Mouse (Mus musculus): ENCODE measurements around the gene Gm11168.
"Not testable (repeated sequence)": the region's sequence is repeated elsewhere in the genome, so short reads cannot be mapped to it uniquely, and the experiment has no call there.

The Gm11168 gene

DNA sequence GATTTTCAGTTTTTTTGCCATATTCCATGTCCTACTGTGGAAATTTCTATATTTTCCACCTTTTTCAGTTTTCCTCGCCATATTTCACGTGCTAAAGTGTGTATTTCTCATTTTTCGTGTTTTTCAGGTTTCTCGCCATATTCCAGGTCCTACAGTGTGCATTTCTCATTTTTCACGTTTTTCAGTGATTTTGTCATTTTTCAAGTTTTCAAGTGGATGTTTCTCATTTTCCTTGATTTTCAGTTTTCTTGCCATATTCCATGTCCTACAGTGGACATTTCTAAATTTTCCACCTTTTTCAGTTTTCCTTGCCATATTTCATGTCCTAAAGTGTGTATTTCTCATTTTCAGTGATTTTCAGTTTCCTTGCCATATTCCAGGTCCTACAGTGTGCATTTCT lies 23.0 kb downstream of the Gm11168 start:
- DNase-seq: not testable (repeated sequence)

DNA sequence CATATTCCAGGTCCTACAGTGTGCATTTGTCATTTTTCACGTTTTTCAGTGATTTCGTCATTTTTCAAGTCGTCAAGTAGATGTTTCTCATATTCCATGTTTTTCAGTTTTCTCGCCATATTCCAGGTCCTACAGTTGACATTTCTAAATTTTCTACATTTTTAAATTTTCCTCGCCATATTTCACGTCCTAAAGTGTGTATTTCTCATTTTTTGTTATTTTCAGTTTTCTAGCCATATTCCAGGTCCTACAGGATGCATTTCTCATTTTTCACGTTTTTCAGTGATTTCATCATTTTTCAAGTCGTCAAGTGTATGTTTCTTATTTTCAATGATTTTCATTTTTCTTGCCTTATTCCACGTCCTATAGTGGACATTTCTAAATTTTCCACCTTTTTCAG lies 23.6 kb downstream of the Gm11168 start:
- DNase-seq: not testable (repeated sequence)

DNA sequence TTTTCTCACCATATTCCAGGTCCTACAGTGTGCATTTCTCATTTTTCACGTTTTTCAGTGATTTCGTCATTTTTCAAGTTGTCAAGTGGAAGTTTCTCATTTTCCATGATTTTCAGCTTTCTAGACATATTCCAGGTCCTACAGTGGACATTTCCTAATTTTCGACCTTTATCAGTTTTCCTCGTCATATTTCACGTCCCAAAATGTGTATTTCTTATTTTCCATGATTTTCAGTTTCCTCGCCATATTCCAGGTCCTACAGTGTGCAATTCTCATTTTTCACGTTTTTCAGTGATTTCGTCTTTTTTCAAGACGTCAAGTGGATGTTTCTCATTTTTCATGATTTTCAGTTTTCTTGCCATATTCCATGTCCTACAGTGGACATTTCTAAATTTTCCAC lies 24.1 kb downstream of the Gm11168 start:
- not testable (repeated sequence) for DNase-seq

DNA sequence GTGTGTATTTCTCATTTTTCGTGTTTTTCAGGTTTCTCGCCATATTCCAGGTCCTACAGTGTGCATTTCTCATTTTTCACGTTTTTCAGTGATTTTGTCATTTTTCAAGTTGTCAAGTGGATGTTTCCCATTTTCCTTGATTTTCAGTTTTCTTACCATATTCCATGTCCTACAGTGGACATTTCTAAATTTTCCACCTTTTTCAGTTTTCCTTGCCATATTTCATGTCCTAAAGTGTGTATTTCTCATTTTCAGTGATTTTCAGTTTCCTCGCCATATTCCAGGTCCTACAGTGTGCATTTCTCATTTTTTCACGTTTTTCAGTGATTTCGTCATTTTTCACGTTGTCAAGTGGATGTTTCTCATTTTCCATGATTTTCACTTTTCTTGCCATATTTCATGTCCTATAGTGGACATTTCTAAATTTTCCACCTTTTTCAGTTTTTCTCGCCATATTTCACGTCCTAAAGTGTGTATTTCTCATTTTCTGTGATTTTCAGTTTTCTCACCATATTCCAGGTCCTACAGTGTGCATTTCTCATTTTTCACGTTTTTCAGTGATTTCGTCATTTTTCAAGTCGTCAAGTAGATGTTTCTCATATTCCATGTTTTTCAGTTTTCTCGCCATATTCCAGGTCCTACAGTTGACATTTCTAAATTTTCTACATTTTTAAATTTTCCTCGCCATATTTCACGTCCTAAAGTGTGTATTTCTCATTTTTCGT lies 26.3 kb downstream of the Gm11168 start:
- peak; percentile 29 for DNase-seq

DNA sequence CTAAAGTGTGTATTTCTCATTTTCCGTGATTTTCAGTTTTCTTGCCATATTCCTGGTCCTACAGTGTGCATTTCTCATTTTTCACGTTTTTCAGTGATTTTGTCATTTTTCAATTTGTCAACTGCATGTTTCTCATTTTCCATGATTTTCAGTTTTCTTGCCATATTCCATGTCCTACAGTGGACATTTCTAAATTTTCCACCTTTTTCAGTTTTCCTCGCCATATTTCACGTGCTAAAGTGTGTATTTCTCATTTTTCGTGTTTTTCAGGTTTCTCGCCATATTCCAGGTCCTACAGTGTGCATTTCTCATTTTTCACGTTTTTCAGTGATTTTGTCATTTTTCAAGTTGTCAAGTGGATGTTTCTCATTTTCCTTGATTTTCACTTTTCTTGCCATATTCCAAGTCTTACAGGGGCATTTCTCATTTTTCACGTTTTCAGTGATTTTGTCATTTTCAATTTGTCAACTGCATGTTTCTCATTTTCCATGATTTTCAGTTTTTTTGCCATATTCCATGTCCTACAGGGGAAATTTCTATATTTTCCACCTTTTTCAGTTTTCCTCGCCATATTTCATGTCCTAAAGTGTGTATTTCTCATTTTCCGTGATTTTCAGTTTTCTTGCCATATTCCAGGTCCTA lies 27.7 kb downstream of the Gm11168 start:
- not testable (repeated sequence) for DNase-seq

DNA sequence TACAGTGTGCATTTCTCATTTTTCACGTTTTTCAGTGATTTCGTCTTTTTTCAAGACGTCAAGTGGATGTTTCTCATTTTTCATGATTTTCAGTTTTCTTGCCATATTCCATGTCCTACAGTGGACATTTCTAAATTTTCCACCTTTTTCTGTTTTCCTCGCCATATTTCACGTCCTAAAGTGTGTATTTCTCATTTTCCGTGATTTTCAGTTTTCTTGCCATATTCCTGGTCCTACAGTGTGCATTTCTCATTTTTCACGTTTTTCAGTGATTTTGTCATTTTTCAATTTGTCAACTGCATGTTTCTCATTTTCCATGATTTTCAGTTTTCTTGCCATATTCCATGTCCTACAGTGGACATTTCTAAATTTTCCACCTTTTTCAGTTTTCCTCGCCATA lies 31.2 kb downstream of the Gm11168 start, which contains the start of gene Gm17535:
Gene Gm17535, plus strand, starts transcription at position 301 of the 400 bp plus-strand sequence.
- not testable (repeated sequence) for DNase-seq

DNA sequence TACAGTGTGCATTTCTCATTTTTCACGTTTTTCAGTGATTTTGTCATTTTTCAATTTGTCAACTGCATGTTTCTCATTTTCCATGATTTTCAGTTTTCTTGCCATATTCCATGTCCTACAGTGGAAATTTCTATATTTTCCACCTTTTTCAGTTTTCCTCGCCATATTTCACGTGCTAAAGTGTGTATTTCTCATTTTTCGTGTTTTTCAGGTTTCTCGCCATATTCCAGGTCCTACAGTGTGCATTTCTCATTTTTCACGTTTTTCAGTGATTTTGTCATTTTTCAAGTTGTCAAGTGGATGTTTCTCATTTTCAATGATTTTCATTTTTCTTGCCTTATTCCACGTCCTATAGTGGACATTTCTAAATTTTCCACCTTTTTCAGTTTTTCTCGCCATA lies 33.4 kb downstream of the Gm11168 start, which contains the start of gene Gm10715:
Gene Gm10715, plus strand, starts transcription at position 301 of the 400 bp plus-strand sequence.
- not testable (repeated sequence) for DNase-seq

DNA sequence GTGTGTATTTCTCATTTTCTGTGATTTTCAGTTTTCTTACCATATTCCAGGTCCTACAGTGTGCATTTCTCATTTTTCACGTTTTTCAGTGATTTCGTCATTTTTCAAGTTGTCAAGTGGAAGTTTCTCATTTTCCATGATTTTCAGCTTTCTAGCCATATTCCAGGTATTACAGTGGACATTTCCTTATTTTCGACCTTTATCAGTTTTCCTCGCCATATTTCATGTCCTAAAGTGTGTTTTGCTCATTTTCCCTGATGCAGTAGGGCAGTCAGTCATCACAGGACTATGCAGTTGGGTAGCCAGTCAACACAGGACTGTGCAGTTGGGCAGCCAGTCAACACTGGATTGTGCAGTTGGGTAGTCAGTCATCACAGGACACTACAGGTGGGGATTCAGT lies 35.0 kb downstream of the Gm11168 start:
- not testable (repeated sequence) for DNase-seq
